Mouse (Mus musculus) telencephalon, adult 2 months (tissue): Measurements from ENCODE around the gene Cutc.

Source experiments
- DNase-seq: peaks from one replicate; pipeline ENCODE4 v3.0.0-alpha.2; 2011; ENCODE audit warnings: low read depth, low spot score

Cutc gene

DNA sequence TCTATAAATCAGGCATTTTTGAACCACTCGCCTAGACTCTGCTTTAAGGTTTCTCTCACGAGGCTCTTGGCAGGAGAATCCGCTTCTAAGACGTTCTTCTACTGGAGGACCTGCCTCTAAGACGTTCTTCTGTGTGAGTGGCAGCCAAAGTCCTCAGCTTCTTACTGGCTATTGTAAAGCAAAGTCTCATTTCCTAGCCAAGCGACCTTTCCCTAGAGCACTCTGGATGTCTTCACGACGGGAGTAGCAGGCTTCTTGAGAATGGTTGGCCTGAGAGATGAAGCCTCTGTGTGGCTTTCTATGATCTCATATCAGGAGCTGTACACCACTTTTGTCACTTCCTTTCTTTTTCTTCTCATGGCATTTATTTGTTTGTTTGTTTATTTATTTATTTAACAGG is 42.7 kb downstream of the Cutc start:
- DNase-seq = no peak

DNA sequence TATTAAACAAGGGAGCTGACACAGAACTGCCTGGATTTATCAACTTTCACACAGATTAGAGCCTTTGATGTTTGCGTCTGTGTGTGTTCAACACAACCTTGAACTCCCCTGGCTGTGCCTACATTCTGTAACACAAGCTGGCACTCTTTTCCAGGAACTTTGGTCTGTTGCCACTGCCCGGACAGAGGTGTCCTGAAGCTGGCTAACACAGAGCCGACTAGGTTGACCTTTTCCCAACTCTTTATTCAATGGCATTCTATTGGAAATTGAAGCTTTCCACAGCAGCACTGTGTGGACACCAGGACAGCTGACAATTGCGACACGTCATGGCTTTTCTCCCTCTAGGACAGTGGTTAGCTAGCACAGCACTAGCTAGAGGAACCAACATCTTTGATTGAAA is 44.4 kb downstream of the Cutc start:
- no peak for DNase-seq

- DNase-seq = no peak
Observed at GRCm38 (mm10) chr19:43801427-43802051, 48.7 kb downstream of the Cutc start.

DNA sequence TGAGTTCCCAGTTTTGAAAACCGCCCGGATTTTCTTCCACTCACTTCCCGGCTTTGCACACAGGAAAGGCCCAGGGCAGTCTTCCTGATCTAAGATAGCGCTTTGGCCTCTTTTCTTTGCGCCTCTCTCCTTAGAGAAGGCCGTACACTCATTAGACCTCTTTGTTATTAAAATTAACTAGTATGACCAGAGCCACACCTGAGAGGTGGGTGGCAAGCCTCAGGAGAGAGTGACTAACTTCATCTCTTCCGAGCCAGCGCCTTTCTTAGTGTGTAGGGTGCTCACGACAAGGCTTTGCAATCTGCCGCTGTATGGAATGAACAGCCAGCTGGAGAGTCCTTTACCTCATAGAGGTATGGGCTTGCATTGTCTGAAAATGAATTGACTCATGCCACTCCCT is 51.1 kb downstream of the Cutc start:
- DNase-seq = no peak

GRCm38 (mm10) chr19:43809331-43809730 is 56.5 kb downstream of the Cutc start:
- no peak for DNase-seq

DNA sequence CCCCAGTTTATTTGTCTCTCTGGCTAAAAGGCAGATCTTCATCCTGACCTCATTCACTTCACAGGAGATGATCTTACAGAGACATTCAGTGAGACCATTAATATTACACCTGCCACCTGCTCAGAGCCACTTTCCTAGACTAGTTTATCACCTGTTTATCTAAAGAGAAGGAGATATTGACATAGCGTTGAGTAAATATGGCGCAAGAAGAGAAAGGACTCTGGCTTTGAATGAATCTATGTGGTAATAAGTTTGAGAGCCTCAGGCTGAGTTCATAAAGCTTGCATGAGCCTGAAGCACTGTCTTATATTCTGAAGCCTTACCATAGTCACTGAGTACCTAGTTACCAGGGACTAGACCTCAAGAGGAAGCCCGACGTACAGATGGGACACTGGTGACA is 58.6 kb downstream of the Cutc start:
- DNase-seq = no peak

GRCm38 (mm10) chr19:43813315-43813714 is 60.5 kb downstream of the Cutc start:
- no peak for DNase-seq

DNA sequence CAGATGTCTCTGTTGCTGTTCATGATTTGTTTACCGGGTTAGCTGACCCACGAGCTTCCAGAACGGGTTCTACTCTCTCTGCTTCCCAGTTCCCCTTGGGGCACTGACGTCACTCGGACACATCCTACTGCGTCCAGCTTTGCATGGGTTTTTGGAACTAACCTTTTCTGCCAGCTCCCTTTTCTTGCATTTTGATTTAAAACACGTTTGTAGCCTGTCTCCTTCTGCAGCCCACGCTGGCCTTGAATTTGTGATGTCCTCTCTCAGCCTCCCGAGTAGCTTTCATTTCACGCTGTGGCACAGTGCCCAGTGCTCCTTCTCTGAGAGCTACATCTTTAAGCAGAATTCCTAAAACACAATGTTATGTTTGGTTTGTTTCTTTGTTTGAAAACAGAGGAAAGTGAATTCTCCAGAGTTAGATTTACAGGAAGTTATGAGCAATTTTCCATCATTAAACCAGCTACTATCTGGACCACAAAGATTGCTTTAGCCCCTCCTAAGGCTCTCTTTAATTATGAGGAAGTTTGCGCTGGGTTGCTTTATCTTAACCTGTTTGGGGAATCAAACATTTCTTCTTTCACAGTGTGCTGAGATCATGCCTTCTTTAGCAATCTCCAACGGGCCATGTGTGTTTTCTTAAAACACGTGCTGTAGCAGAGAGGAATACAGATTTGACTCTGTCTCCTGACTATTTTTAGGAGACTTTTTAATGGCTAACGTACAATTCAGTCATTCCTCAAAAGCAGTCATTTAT is 63.0 kb downstream of the Cutc start:
- peak; percentile 33 for DNase-seq
